ENCODE assay signal across 9 mouse cellular contexts in the genomic region with DNA sequence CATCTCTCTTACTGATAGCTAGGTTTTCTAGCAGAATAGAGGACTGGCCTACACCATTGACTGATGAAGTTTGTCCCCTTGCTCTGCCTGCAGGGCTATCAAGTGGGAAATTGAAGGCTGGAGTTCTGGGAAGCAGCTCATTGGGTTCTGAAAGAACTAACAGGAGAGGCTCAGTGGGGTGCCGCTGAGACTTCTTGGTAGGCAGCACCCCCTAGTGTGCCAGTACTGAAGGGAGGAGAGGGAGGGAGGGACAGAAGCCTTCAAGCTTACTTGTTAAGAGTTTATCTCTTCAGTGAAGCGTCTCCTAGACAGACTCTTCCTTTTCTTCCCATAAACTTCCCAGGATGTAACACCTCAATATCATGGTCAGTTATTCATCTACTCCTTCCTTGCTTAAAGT. TPM values are rescaled to one million over a fixed set of nuclear protein-coding genes. Genes with fewer than 3 reads are reported as not detected.
DNase-seq lines count a peak whose midpoint lies in the region; ATAC-seq and TF ChIP-seq lines count a peak whose summit lies in the region.
"Had no signal": no experiment of that assay in that cellular context is flagged by ENCODE, and none has a peak within 500 bp of the region (broad histone marks: within the 10 kb centered on the region; RNA-seq: fewer than 3 reads in every experiment).

No protein-coding gene starts in this region.

- H3K27me3 ChIP-seq in midbrain, postnatal 0 days (ENCODE audit: insufficient read depth, low read length): no peaks in the 10 kb centered on the region
- H3K27me3 ChIP-seq in midbrain, embryonic 13.5 days: no peaks in the 10 kb centered on the region
- no peaks in the 10 kb centered on the region for H3K27me3 ChIP-seq in midbrain, embryonic 11.5 days (ENCODE audit: control insufficient read depth, insufficient read depth, low read length)

- no peaks in the 10 kb centered on the region for H3K36me3 ChIP-seq in midbrain, postnatal 0 days (ENCODE audit: insufficient read depth, low read length)
- no peaks in the 10 kb centered on the region for H3K36me3 ChIP-seq in midbrain, embryonic 13.5 days
- no peaks in the 10 kb centered on the region for H3K36me3 ChIP-seq in midbrain, embryonic 11.5 days (ENCODE audit: control insufficient read depth, insufficient read depth, low read length)

- WGBS in midbrain, postnatal 0 days: 19% methylated on average over 2 of the region's 2 CpGs
- WGBS in midbrain, embryonic 13.5 days: 24% methylated on average over 2 of the region's 2 CpGs
- 29% methylated on average over 2 of the region's 2 CpGs for WGBS in midbrain, embryonic 11.5 days

- H3K27ac ChIP-seq in gastrocnemius, adult 2 months: no peak overlapping the region
- H3K27ac ChIP-seq in midbrain, postnatal 0 days (ENCODE audit: low read depth, low read length): no peak overlapping the region
- H3K27ac ChIP-seq in midbrain, embryonic 13.5 days: no peak overlapping the region
- H3K27ac ChIP-seq in midbrain, embryonic 11.5 days (ENCODE audit: low read depth, low read length): no peak overlapping the region

- TF ChIP-seq CTCF in gastrocnemius, adult 2 months (IDR thresholded peaks at IDR 0.05): peak; percentile 76
- peak; percentile 78 for TF ChIP-seq CTCF in midbrain, postnatal 0 days (IDR thresholded peaks at IDR 0.05)

- H3K4me3 ChIP-seq in gastrocnemius, adult 2 months: no peak overlapping the region
- no peak overlapping the region for H3K4me3 ChIP-seq in midbrain, postnatal 0 days (ENCODE audit: low read depth, low read length)
- no peak overlapping the region for H3K4me3 ChIP-seq in midbrain, embryonic 13.5 days (replicated peaks)
- H3K4me3 ChIP-seq in midbrain, embryonic 11.5 days (ENCODE audit: low read depth, low read length): no peak overlapping the region
- H3K4me3 ChIP-seq: myocyte had no signal

- no peaks in the 10 kb centered on the region for H3K9me3 ChIP-seq in midbrain, postnatal 0 days (ENCODE audit: low read length)
- H3K9me3 ChIP-seq in midbrain, embryonic 13.5 days: no peaks in the 10 kb centered on the region
- H3K9me3 ChIP-seq in midbrain, embryonic 11.5 days (ENCODE audit: control insufficient read depth, low read length): no peaks in the 10 kb centered on the region

- H3K9ac ChIP-seq in midbrain, postnatal 0 days (replicated peaks; ENCODE audit: low read length, poor library complexity, severe bottlenecking): no peak overlapping the region
- no peak overlapping the region for H3K9ac ChIP-seq in midbrain, embryonic 13.5 days (replicated peaks)
- no peak overlapping the region for H3K9ac ChIP-seq in midbrain, embryonic 11.5 days (ENCODE audit: low read length)

- no peaks in the 10 kb centered on the region for H3K4me1 ChIP-seq in midbrain, postnatal 0 days (ENCODE audit: insufficient read depth, low read length)
- no peaks in the 10 kb centered on the region for H3K4me1 ChIP-seq in midbrain, embryonic 13.5 days (replicated peaks)
- no peaks in the 10 kb centered on the region for H3K4me1 ChIP-seq in midbrain, embryonic 11.5 days (ENCODE audit: control insufficient read depth, insufficient read depth, low read length)

- ATAC-seq in midbrain, postnatal 0 days (ENCODE audit: low FRiP score): no peak
- no peak for ATAC-seq in midbrain, embryonic 13.5 days
- ATAC-seq in megakaryocyte, adult 5-6 weeks (ENCODE audit: poor library complexity, severe bottlenecking): peak; percentile 48
- ATAC-seq in midbrain, embryonic 11.5 days (ENCODE audit: low FRiP score): no peak

- peak; percentile 52 for DNase-seq in gastrocnemius, adult 2 months
- DNase-seq in gastrocnemius, adult 18-20 months (ENCODE audit: low spot score): no peak
- peak; percentile 75 for DNase-seq in midbrain, postnatal 0 days (ENCODE audit: low spot score)
- DNase-seq in adrenal gland, adult 8-10 months: peak; percentile 13
- DNase-seq in heart, postnatal 4 days: peak; percentile 56
- no peak for DNase-seq in midbrain, embryonic 11.5 days (ENCODE audit: low spot score, missing footprints)

- H3K4me2 ChIP-seq in midbrain, postnatal 0 days (ENCODE audit: low read depth, low read length, poor library complexity, severe bottlenecking): no peak overlapping the region
- no peak overlapping the region for H3K4me2 ChIP-seq in midbrain, embryonic 13.5 days (replicated peaks)
- H3K4me2 ChIP-seq in midbrain, embryonic 11.5 days: no peak overlapping the region

- intact Hi-C loops in gastrocnemius, adult 2 months (cut with DNase I): loop anchor here (1.0 kb wide), 2 partner anchors 177 to 210 kb away; no protein-coding TSS in a partner anchor

RNA-seq across cellular contexts. Expression of gene Gatm, which starts 52.8 kb away (rescaled TPM):
- total RNA-seq in gastrocnemius, adult 2 months (2021): 1 to 10 TPM; 3.9 to 4.5 TPM
- total RNA-seq in gastrocnemius, adult 18-20 months (2021): 1 to 10 TPM; 4.8 to 5.4 TPM
- 44.9 and 55.5 TPM in 2 replicates for total RNA-seq in midbrain, postnatal 0 days (2014; rRNA removed)
- polyA plus RNA-seq in midbrain, postnatal 0 days (2015; fragmentation: Nextera tagmentation; extraction: Ambion mirVana): 68.4 and 72.1 TPM in 2 replicates
- polyA plus RNA-seq in midbrain, embryonic 13.5 days (2015; fragmentation: Nextera tagmentation; extraction: Ambion mirVana): 21.8 and 25.7 TPM in 2 replicates
- total RNA-seq in adrenal gland, adult 8-10 months (2022): 10 to 100 TPM in 1 of 4 experiments, 1 to 10 TPM in 3; 5.3 to 10.8 (median 7.5) TPM
- total RNA-seq in heart, postnatal 4 days (2021): 10 to 100 TPM in 1 of 2 experiments, 1 to 10 TPM in 1; 9.1 to 10.5 TPM
- 19.8 and 29.9 TPM in 2 replicates for total RNA-seq in megakaryocyte, adult 5-6 weeks (2015)
- 13.7 and 20.8 TPM in 2 replicates for total RNA-seq in megakaryocyte, adult 5-6 weeks (2017)
- polyA plus RNA-seq in midbrain, embryonic 11.5 days (2014; fragmentation: Nextera tagmentation; extraction: Ambion mirVana): 25.4 and 28.3 TPM in 2 replicates

Comparison
In these comparisons a context has a peak if more than half of its experiments do, and no peak if none do; other contexts are left out.
1. DNase-seq: peak in gastrocnemius, adult 2 months (single experiment), midbrain, postnatal 0 days (single experiment), adrenal gland, adult 8-10 months (single experiment) and heart, postnatal 4 days (single experiment); none in gastrocnemius, adult 18-20 months (single experiment) and midbrain, embryonic 11.5 days (single experiment).